23 mouse cellular contexts compared by ENCODE assay signal in genomic region chr6:33120581-33120980, GRCm38 (mm10).
"Had no signal": no experiment of that assay in that cellular context is flagged by ENCODE, and none has a peak within 500 bp of the region (broad histone marks: within the 10 kb centered on the region; RNA-seq: fewer than 3 reads in every experiment).

No protein-coding gene starts in this region.

- H3K27me3 ChIP-seq: limb, embryonic 12.5 days; limb, embryonic 15.5 days; midbrain, embryonic 12.5 days; neural tube, embryonic 13.5 days; stomach, embryonic 15.5 days had no signal

- H3K9ac ChIP-seq: limb, embryonic 12.5 days; limb, embryonic 15.5 days; liver, embryonic 14.5 days; liver, postnatal 0 days; lung, embryonic 14.5 days; midbrain, embryonic 12.5 days; neural tube, embryonic 13.5 days; stomach, embryonic 15.5 days had no signal

- H3K27ac ChIP-seq: limb, embryonic 12.5 days; limb, embryonic 15.5 days; liver, embryonic 14.5 days; macrophage; midbrain, embryonic 12.5 days; neural tube, embryonic 13.5 days; stomach, embryonic 15.5 days had no signal

- H3K4me3 ChIP-seq: limb, embryonic 12.5 days; limb, embryonic 15.5 days; midbrain, embryonic 12.5 days; myocyte; neural tube, embryonic 13.5 days; stomach, embryonic 15.5 days had no signal

- ATAC-seq: inflammation-experienced regulatory T-cells, adult 6 months; intestine, embryonic 16.5 days; liver, postnatal 0 days; lung, postnatal 0 days; midbrain, embryonic 16.5 days had no signal

- H3K9me3 ChIP-seq: limb, embryonic 12.5 days; limb, embryonic 15.5 days; midbrain, embryonic 12.5 days; neural tube, embryonic 13.5 days; stomach, embryonic 15.5 days had no signal

- H3K4me2 ChIP-seq: limb, embryonic 12.5 days; limb, embryonic 15.5 days; liver, embryonic 11.5 days; lung, embryonic 14.5 days; midbrain, embryonic 12.5 days; neural tube, embryonic 13.5 days; stomach, embryonic 15.5 days had no signal

- H3K36me3 ChIP-seq: limb, embryonic 12.5 days; limb, embryonic 15.5 days; midbrain, embryonic 12.5 days; neural tube, embryonic 13.5 days; stomach, embryonic 15.5 days had no signal

- H3K4me1 ChIP-seq: limb, embryonic 12.5 days; limb, embryonic 15.5 days; midbrain, embryonic 12.5 days; neural tube, embryonic 13.5 days; stomach, embryonic 15.5 days had no signal

- DNase-seq: kidney, adult 18-20 months; kidney, adult 9 months; kidney, postnatal 14 days; kidney, postnatal 4 days; liver, postnatal 0 days; lung, embryonic 14.5 days; retina, postnatal 1 day; spleen, adult 18-20 months; thymus, adult 18-20 months; thymus, postnatal 36 days had no signal
